Mouse (Mus musculus) myocyte (in vitro differentiated cells): ENCODE data around the gene Sult6b2.

ENCODE experiments used
- E2F4 ChIP-seq: IDR thresholded peaks from one replicate; pipeline ENCODE4 v1.6.1; 2011; ENCODE audit warnings: mild to moderate bottlenecking, control low read depth, moderate library complexity; ENCODE audit not compliant: insufficient read depth
- MAX ChIP-seq: IDR thresholded peaks from one replicate; pipeline ENCODE4 v1.6.1; 2011; ENCODE audit warnings: low read depth, mild to moderate bottlenecking, control low read depth
- MYOD1 ChIP-seq, 3 experiments: IDR thresholded peaks; one replicate each; pipeline ENCODE4 v1.6.1; 2011; ENCODE audit warnings: control low read depth in 2 of 3, low read depth in 2 of 3, mild to moderate bottlenecking in 2 of 3, moderate library complexity in 1 of 3; ENCODE audit not compliant: insufficient read length in 2 of 3, control insufficient read depth in 1 of 3
- MYOG ChIP-seq, 3 experiments: IDR thresholded peaks; one replicate each; pipeline ENCODE4 v1.6.1; 2011; ENCODE audit warnings: control low read depth in 2 of 3, low read depth in 2 of 3, mild to moderate bottlenecking in 2 of 3; ENCODE audit not compliant: insufficient read length in 2 of 3, control insufficient read depth in 1 of 3, insufficient read depth in 1 of 3
- POLR2A ChIP-seq: IDR thresholded peaks from one replicate; pipeline ENCODE4 v1.6.1; 2011; ENCODE audit warnings: low read depth, mild to moderate bottlenecking, control low read depth, moderate library complexity; ENCODE audit not compliant: insufficient read length
- SRF ChIP-seq: IDR thresholded peaks from one replicate; pipeline ENCODE4 v1.6.1; 2011; ENCODE audit warnings: low read depth; ENCODE audit not compliant: control insufficient read depth, insufficient read length
- USF1 ChIP-seq: IDR thresholded peaks from one replicate; pipeline ENCODE4 v1.6.1; 2011; ENCODE audit warnings: low read depth, mild to moderate bottlenecking, control low read depth, moderate library complexity

- TF ChIP-seq POLR2A, result no peak
- TF ChIP-seq MYOG (IDR thresholded peaks at IDR 0.05; ENCODE audit: control insufficient read depth in 1 of 3, insufficient read depth in 1 of 3, insufficient read length in 2 of 3, low read depth in 2 of 3), result no peak
- TF ChIP-seq MAX, result no peak
- no peak for TF ChIP-seq E2F4
- TF ChIP-seq USF1, result no peak
- no peak for TF ChIP-seq SRF
- no peak for TF ChIP-seq MYOD1 (IDR thresholded peaks at IDR 0.05; ENCODE audit: control insufficient read depth in 1 of 3, insufficient read length in 2 of 3, low read depth in 2 of 3)
These were observed 43.8 kb upstream of the Sult6b2 start for GRCm38 (mm10) chr6:142847914-142848674.
